Mouse (Mus musculus) gastrocnemius, adult 18-20 months (tissue): ENCODE measurements around the gene Gm28042. TPM values are rescaled to one million over a fixed set of nuclear protein-coding genes. Genes with fewer than 3 reads are reported as not detected.

Experiments used
- microRNA-seq: library from miRNA; unstranded; fragments of <30 nt; microRNA quantifications from one replicate; pipeline ENCODE4 v1.2.0, GENCODE M21; 2021
- total RNA-seq, 2 experiments: library from RNA; stranded (reverse); gene quantifications; 2 replicates each; pipeline ENCODE4 v1.2.3; 2021

The Gm28042 gene
- total RNA-seq, 2 experiments from 2014 or later: 0.41 to 0.52 TPM

Small RNA genes lying within 50 kb of the gene (microRNA-seq; reads per million reads assigned to microRNA genes)
- gene Mir7665: not detected

Other genes starting within 250 kb of the Gm28042 start
- 10 to 100 TPM; 14.6 to 16.6 TPM for gene Rpap1, start 240.0 kb upstream of the Gm28042 start, total RNA-seq
- gene Tyro3, start 229.8 kb upstream of the Gm28042 start, total RNA-seq: under 1 TPM; 0.27 to 0.95 TPM
- 10 to 100 TPM; 25.6 to 34.9 TPM for gene Mga, start 130.3 kb upstream of the Gm28042 start, total RNA-seq
- gene Mapkbp1, start 54.8 kb upstream of the Gm28042 start, total RNA-seq: 1 to 10 TPM; 6.0 to 6.2 TPM
- gene Jmjd7, start within 50 bp of the Gm28042 start, total RNA-seq: 1 to 10 TPM; 2.4 to 3.0 TPM
- 1 to 10 TPM in 1 of 2 experiments, under 1 TPM in 1; 0.45 to 1.2 TPM for gene Pla2g4b, start 5.9 kb downstream of the Gm28042 start, total RNA-seq
- gene Ehd4, start 127.1 kb downstream of the Gm28042 start, total RNA-seq: 10 to 100 TPM; 27.1 to 31.2 TPM
- 10 to 100 TPM; 26.2 to 27.0 TPM for gene Pla2g4e, start 217.8 kb downstream of the Gm28042 start, total RNA-seq